Mouse (Mus musculus) granulocyte monocyte progenitor cell, adult 5-6 weeks (primary cell): ENCODE results near the gene Msn. TPM values are rescaled to one million over a fixed set of nuclear protein-coding genes. Genes with fewer than 3 reads are reported as not detected.

Experiments
- ATAC-seq: replicated peaks from 2 replicates; pipeline ENCODE4 v1.8.0; 2016; ENCODE audit warnings: mild to moderate bottlenecking, moderate TSS enrichment, inconsistent platforms; ENCODE audit not compliant: poor library complexity, severe bottlenecking
- total RNA-seq, 2 experiments: library from RNA; stranded (forward) in 1 of 2; stranded (reverse) in 1 of 2; fragments of 200-712, 200-1000 nt in 1 of 2; fragments of >200 nt in 1 of 2; fragmentation: Nextera tagmentation in 1 of 2; gene quantifications; 2 replicates each; pipeline ENCODE4 v1.2.3; 2014 to 2017

Msn gene
- total RNA-seq, 2 experiments from 2014 or later: 97.2 to 206 TPM

DNA sequence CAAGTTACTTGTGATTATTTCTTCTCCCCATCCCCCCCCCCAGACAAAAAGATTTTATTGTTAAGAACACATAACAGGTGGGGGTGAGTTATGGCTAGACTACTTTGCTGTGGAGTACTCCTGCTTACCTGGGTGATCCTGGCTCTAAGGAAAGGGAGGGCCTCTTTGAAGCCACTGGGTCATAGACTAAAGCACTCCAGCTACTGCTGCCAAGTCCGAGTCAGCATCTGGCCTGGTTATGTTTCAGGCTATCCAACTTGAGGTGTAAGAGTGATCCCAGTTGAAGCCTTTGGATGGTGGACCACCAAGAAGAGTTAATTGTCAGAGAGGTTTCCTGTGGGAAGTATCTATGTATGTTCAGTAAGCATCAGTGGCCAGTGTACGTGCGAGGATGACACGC is 39.7 kb downstream of the Msn start:
- ATAC-seq: no peak

GRCm38 (mm10) chrX:96139262-96139661 is 43.4 kb downstream of the Msn start:
- no peak for ATAC-seq

GRCm38 (mm10) chrX:96144960-96145488 is 49.2 kb downstream of the Msn start:
- ATAC-seq: peak; percentile 98

DNA sequence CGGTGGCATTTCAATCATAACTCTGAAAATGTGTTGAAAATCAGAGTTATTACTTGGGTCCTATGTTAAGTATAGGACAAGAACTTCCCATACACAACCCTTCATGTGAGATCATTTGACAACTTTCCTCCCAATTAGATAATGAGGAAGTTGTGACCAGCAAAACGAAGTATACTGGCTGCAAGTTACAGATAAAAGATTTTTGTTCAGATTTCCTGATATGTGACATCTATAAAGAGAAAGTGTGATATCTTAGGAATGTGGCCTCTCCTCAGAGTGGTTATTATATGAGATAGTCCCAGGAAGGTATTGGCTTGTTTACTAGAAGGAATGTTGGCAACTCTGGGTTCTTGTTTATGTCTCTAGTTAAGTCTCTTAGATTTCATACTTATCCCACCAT is 52.4 kb downstream of the Msn start:
- ATAC-seq: no peak

GRCm38 (mm10) chrX:96153362-96153761 is 57.5 kb downstream of the Msn start:
- no peak for ATAC-seq

DNA sequence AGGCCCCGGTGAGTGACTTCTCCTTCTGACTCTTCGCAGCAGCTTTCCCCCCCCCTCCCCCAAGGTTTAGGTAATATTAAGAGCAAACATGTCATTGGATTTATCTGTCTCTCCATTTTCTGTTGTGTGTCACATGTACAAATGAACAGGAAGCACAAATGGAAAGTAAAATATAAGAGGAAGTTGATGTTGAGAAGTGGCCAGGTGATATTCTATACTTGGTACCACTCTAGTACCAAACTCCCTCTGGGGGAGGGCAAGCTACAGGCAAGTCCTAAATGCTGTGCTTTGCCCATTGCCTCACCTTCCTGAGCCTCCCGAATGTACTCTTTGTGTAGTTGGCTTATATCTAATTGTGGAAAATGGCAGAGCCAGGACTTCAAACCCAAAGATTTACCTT is 62.1 kb downstream of the Msn start:
- ATAC-seq: no peak

DNA sequence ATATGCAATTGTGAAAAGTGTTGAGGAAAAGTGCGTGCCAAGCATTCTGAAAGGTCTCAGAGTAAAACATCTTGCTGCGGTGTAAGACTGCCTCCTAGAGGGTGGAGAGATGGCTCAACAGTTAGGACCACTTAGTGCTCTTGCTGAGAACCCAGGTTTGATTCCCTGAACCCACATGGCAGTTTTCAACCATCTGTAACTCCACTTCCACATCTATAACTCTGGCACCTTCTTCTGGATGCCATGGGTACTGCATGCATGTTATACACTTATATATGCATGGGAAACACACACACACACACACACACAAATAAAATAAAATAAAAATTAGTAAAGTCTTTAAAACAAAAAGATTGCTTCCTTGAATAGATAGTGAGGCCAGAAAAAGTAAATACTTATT is 66.7 kb downstream of the Msn start:
- peak; percentile 77 for ATAC-seq

DNA sequence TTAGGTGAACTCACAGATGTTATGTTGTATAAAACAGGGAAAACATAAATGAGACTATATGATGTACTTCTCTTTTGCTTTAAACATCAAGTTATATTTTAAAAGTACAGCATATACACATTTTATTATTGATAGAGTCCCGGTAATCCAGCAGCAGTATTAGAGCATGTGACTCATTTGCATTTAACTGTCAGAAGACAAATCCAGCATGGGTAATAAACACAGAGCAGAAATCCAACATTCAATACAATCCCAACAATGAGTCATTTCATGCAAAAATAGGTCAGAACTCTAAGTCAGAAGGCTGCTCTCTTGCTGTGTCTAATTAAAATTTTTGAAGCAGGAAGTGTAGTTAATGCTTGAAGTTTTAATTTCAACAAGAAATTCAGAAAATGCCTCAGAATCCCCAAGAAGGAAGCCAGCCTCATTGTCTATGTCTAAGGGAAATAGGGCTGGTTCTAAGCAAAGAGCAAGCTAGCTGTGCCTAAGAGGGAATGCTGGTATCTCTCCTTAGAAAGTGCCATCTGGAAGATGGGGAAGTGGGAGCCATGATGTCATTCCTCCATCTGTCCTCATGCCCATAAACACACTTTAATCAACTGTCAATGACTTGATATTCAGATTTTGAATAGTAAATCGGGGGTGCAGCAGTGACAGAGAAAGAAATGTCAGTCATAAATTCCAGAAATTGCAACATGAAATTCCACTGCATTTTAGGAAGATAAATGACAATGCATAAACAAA is 76.0 kb downstream of the Msn start:
- ATAC-seq: no peak

GRCm38 (mm10) chrX:96178437-96178836 is 82.6 kb downstream of the Msn start:
- peak; percentile 84 for ATAC-seq

GRCm38 (mm10) chrX:96184100-96184732 is 88.4 kb downstream of the Msn start:
- no peak; the same call in 1 of the 2 replicates for ATAC-seq

- ATAC-seq: peak; percentile 44; the same call in 1 of the 2 replicates
Measured at GRCm38 (mm10) chrX:96205143-96205542, 109.3 kb downstream of the Msn start.

- no peak for ATAC-seq
Measured at GRCm38 (mm10) chrX:96206872-96207271, 111.0 kb downstream of the Msn start.

DNA sequence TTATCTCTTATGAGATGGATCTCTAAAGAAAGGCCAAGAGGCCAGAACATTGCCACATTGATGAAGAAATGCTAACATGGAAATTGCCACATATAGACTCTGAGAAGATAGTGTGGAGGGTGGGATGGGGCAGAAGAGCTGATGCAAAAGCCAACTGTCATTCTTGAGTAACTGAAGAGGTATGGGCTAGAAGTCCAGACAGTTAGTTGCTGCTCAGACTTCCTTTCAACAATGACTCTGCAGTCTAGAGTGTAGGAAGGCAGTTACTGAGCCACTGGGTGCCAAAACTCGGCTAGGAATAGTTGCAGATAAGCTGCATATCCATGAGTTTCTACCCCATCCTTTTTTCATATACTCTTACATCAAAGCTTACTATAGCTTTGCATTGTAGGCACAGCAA is 122.2 kb downstream of the Msn start:
- peak; percentile 100 for ATAC-seq

Other genes with a start within 250 kb of the Msn start
- gene Las1l, start 139.1 kb upstream of the Msn start, total RNA-seq (2014; fragmentation: Nextera tagmentation): 41.8 and 47.4 TPM in 2 replicates
- 43.3 and 46.0 TPM in 2 replicates for gene Las1l, start 139.1 kb upstream of the Msn start, total RNA-seq (2017)
- gene Vsig4, start 197.4 kb downstream of the Msn start, total RNA-seq (2014; fragmentation: Nextera tagmentation): not detected in 2 replicates
- not detected in 2 replicates for gene Vsig4, start 197.4 kb downstream of the Msn start, total RNA-seq (2017)